7 mouse cellular contexts compared by ENCODE assay signal in genomic region chr2:118926998-118927739, GRCm38 (mm10). TPM values are rescaled to one million over a fixed set of nuclear protein-coding genes. Genes with fewer than 3 reads are reported as not detected.
DNase-seq lines count a peak whose midpoint lies in the region; ATAC-seq and TF ChIP-seq lines count a peak whose summit lies in the region.

No protein-coding gene starts in this region.

- TF ChIP-seq POLR2A in spleen, adult 2 months (IDR thresholded peaks at IDR 0.05; ENCODE audit: low read depth, low read length) = no peak
- TF ChIP-seq POLR2A in small intestine, adult 2 months (IDR thresholded peaks at IDR 0.05; ENCODE audit: low read depth, low read length) = no peak

- H3K36me3 ChIP-seq in spleen, adult 2 months (ENCODE audit: control insufficient read depth, insufficient read depth, low read length) = peaks cover 8% of the 10 kb centered on the region
- peaks cover 11% of the 10 kb centered on the region for H3K36me3 ChIP-seq in forebrain, embryonic 15.5 days
- peaks cover 9% of the 10 kb centered on the region; the same call in 1 of the 2 replicates for H3K36me3 ChIP-seq in liver, embryonic 11.5 days (ENCODE audit: control insufficient read depth, insufficient read depth, low read length)
- peaks cover 8% of the 10 kb centered on the region for H3K36me3 ChIP-seq in small intestine, adult 2 months (ENCODE audit: control insufficient read depth, insufficient read depth, low read length)

- peak overlapping the region; percentile 92 for H3K4me2 ChIP-seq in forebrain, embryonic 15.5 days (replicated peaks)
- H3K4me2 ChIP-seq in liver, embryonic 11.5 days = peak overlapping the region; percentile 99

- no peaks in the 10 kb centered on the region for H3K9me3 ChIP-seq in forebrain, embryonic 15.5 days
- H3K9me3 ChIP-seq in liver, embryonic 11.5 days (ENCODE audit: control insufficient read depth, low read length) = no peaks in the 10 kb centered on the region

- H3K4me1 ChIP-seq in spleen, adult 2 months (ENCODE audit: control insufficient read depth, insufficient read depth, insufficient read length) = peaks cover 8% of the 10 kb centered on the region; the same call in 1 of the 2 replicates
- peaks cover 19% of the 10 kb centered on the region for H3K4me1 ChIP-seq in forebrain, embryonic 15.5 days
- H3K4me1 ChIP-seq in liver, embryonic 11.5 days (replicated peaks; ENCODE audit: control insufficient read depth, insufficient read depth, low read length) = peaks cover 16% of the 10 kb centered on the region
- H3K4me1 ChIP-seq in small intestine, adult 2 months (ENCODE audit: control insufficient read depth, insufficient read depth, insufficient read length, low read length) = peaks cover 4% of the 10 kb centered on the region; the same call in 1 of the 2 replicates

- H3K9ac ChIP-seq in forebrain, embryonic 15.5 days (replicated peaks) = peak overlapping the region; percentile 75
- H3K9ac ChIP-seq in liver, embryonic 11.5 days (ENCODE audit: low read depth, low read length) = peak overlapping the region; percentile 82

- H3K27me3 ChIP-seq in spleen, adult 2 months (ENCODE audit: control insufficient read depth, insufficient read depth, low read length) = no peaks in the 10 kb centered on the region
- H3K27me3 ChIP-seq in forebrain, embryonic 15.5 days = no peaks in the 10 kb centered on the region
- H3K27me3 ChIP-seq in liver, embryonic 11.5 days (replicated peaks; ENCODE audit: control insufficient read depth, insufficient read depth, low read length) = no peaks in the 10 kb centered on the region
- H3K27me3 ChIP-seq in small intestine, adult 2 months (ENCODE audit: control insufficient read depth, insufficient read depth, low read length) = no peaks in the 10 kb centered on the region

- H3K4me3 ChIP-seq in spleen, adult 2 months (ENCODE audit: extremely low read depth, insufficient read depth, insufficient read length) = peak overlapping the region; percentile 88
- H3K4me3 ChIP-seq in forebrain, embryonic 15.5 days = peak overlapping the region; percentile 70
- peak overlapping the region; percentile 82 for H3K4me3 ChIP-seq in liver, embryonic 11.5 days (ENCODE audit: low read depth, low read length)
- peak overlapping the region; percentile 92 for H3K4me3 ChIP-seq in small intestine, adult 2 months (ENCODE audit: low read depth, low read length)

- 29% methylated on average over 31 of the region's 31 CpGs for WGBS in spleen, adult 2 months
- 36% methylated on average over 31 of the region's 31 CpGs for WGBS in forebrain, embryonic 15.5 days
- 32% methylated on average over 31 of the region's 31 CpGs for WGBS in liver, embryonic 11.5 days
- 66% methylated on average over 31 of the region's 31 CpGs for whole genome bisulfite sequencing in small intestine, adult 2 months

- ATAC-seq in forebrain, embryonic 15.5 days (replicated peaks) = peak; percentile 10
- no peak for ATAC-seq in liver, embryonic 11.5 days (replicated peaks; ENCODE audit: low FRiP score)

- DNase-seq in spleen, adult 2 months (ENCODE audit: low read depth in 1 of 2, low spot score in 2 of 2) = no peak
- DNase-seq in spleen, adult 18-20 months = no peak
- DNase-seq in liver, embryonic 11.5 days (ENCODE audit: low spot score) = no peak
- no peak for DNase-seq in layer of hippocampus, adult 9-10 months (ENCODE audit: low spot score)
- DNase-seq in adrenal gland, postnatal 10 days = no peak

- TF ChIP-seq CTCF in spleen, adult 2 months (IDR thresholded peaks at IDR 0.05; ENCODE audit: extremely low read depth, insufficient read depth, insufficient read length, insufficient replicate concordance) = no peak
- no peak for TF ChIP-seq CTCF in small intestine, adult 2 months (IDR thresholded peaks at IDR 0.05; ENCODE audit: extremely low read depth, insufficient read length, insufficient replicate concordance, low read depth, low read length)

- H3K27ac ChIP-seq in spleen, adult 2 months (ENCODE audit: insufficient read depth, low read length) = no peak overlapping the region
- no peak overlapping the region for H3K27ac ChIP-seq in forebrain, embryonic 15.5 days (replicated peaks)
- peak overlapping the region; percentile 66 for H3K27ac ChIP-seq in liver, embryonic 11.5 days (ENCODE audit: low read depth, low read length)
- H3K27ac ChIP-seq in small intestine, adult 2 months (ENCODE audit: insufficient read depth, low read depth, low read length) = no peak overlapping the region

RNA-seq across cellular contexts. Expression of gene Chst14, which starts 0.9 kb away (rescaled TPM):
- 7.0 and 8.2 TPM in 2 replicates for polyA plus RNA-seq in spleen, adult 2 months (2012; rRNA removed)
- 6.0 and 6.6 TPM in 2 replicates for polyA plus RNA-seq in forebrain, embryonic 15.5 days (2015; fragmentation: Nextera tagmentation; extraction: Ambion mirVana)
- 15.4 and 16.4 TPM in 2 replicates for polyA plus RNA-seq in liver, embryonic 11.5 days (2014; fragmentation: Nextera tagmentation; extraction: Ambion mirVana)
- 3.8 and 4.0 TPM in 2 replicates for polyA plus RNA-seq in small intestine, adult 2 months (2012; rRNA removed)
- 10 to 100 TPM; 11.2 to 15.0 TPM for total RNA-seq in adrenal gland, postnatal 10 days (2021)

RNA-seq across cellular contexts. Expression of gene Bahd1, which starts 27.0 kb away (rescaled TPM):
- polyA plus RNA-seq in spleen, adult 2 months (2012; rRNA removed) = 22.2 and 26.0 TPM in 2 replicates
- polyA plus RNA-seq in forebrain, embryonic 15.5 days (2015; fragmentation: Nextera tagmentation; extraction: Ambion mirVana) = 6.7 TPM in 2 replicates
- 1.7 and 1.9 TPM in 2 replicates for polyA plus RNA-seq in liver, embryonic 11.5 days (2014; fragmentation: Nextera tagmentation; extraction: Ambion mirVana)
- polyA plus RNA-seq in small intestine, adult 2 months (2012; rRNA removed) = 11.8 and 24.6 TPM in 2 replicates
- 10 to 100 TPM; 30.1 to 37.9 TPM for total RNA-seq in adrenal gland, postnatal 10 days (2021)
